Mouse (Mus musculus): ENCODE measurements at regions not wholly inside any gene's neighbourhood (a gene's known extent, or its start where the extent isn't known, plus 50 kb on each side); places are given as distances from the start of the nearest gene placed in this dataset.

DNA sequence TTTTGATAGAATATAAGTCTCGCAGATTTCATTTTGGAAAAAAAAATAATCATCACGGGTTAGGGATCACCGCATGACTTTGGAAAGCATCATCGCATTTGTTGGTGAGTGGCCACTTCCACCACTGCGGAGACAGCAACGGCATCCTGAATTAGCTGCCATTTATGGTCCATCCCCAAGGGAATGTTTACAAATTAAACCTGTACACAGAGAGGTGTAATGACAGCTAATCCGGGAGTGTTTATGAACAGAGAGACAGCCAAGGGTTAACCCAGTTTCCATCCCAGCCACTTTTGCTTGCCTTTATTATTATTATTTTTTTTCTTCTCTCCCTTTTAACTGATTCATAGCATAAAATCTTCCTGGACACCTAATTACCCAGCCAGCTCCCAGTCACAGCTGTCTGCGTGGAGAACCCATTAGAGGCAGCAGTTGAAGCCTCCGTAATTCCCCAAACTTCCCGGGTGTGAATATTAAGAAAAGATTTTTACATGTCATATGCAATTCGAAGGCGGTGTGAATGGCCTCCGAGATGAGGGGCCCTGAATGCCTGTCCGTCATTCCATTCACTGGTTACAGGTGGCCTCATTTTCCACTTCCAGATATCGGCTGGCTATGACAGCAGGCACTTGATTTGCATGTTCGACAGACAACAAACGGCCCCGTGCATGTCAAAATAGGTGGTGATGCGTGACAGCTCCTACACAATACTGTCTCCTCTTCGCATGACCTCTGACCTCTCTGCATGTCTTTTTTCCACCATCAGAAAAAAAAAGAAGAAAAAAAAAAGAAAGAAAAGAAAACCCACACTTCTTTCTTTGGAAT is 323.7 kb upstream of the Adamts16 start:
- ATAC-seq (replicated peaks; ENCODE audit: low read depth, poor library complexity, severe bottlenecking): no peak

DNA sequence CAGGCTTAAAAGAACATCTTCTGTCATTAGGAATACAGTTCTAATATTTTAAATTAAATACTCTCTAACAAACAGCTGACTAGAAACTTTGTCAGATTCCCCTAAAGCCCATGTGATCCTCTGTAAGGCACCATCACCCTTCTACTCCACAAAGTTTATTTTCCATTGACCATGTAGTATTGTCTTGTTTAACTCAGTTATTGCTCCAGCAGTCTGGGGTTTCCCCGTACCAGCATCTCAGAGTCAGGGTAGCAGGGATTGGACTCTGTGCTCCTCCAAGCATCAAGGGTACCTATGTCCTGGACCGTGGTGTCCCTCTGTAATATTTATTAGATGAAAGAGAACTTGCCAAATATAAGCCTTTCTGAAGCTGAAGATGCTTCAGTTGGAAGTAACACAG is 322.4 kb upstream of the Adamts16 start:
- ATAC-seq (replicated peaks; ENCODE audit: low read depth, poor library complexity, severe bottlenecking): no peak

DNA sequence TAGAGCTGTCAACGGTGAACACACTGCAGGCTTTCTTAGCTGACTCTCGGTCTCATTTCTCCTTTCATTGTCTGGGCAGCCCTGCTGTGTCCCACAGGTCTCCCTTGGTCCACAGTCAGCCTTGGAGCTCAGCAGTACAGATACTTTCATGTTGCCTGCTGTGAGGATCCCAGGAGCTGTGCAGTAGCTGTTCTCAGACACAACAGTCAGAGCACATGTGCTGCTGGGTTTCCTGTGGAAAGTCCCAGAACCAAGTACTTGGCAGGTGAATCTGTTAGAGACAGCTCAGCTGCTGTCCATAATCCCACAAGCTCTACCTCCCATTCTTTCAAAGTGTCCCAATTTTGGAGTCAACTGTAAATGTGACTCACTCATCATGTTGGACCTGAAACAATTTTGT is 321.3 kb upstream of the Adamts16 start:
- no peak for ATAC-seq (replicated peaks; ENCODE audit: low read depth, poor library complexity, severe bottlenecking)

GRCm38 (mm10) chr13:71158300-71158860 is 316.8 kb upstream of the Adamts16 start:
- no peak for ATAC-seq (replicated peaks; ENCODE audit: low read depth, poor library complexity, severe bottlenecking)

DNA sequence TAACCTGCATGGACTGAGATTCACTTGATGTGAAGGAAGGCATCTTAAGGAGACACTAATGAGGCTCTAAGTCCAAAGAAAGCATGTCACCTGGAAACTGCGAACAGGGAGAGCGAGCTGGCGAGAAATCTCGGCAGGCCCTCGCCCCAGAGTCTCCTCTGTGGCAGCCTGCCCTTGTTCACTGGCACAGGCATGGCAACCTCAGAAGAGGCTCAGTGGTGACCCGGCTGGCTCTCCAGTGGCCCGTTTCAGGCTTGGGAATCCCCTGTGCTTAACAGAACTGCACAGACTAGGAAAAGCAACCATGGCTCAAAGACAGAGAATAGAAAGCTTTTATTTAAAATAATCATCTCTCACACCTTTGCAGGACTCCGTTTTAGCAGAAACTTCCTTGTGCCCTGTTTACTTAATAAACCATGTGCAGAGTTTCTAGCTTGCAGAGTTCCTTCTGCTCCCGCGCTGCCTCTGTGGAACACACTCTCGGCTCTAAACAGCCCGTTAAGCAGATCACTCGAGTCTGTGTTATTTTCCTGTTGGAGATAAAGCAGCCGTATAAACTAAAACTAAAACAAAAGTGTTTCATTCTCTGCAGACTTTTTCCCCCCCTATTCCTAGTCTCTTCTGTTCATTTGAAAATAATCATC is 316.2 kb upstream of the Adamts16 start:
- ATAC-seq (replicated peaks; ENCODE audit: low read depth, poor library complexity, severe bottlenecking): no peak

DNA sequence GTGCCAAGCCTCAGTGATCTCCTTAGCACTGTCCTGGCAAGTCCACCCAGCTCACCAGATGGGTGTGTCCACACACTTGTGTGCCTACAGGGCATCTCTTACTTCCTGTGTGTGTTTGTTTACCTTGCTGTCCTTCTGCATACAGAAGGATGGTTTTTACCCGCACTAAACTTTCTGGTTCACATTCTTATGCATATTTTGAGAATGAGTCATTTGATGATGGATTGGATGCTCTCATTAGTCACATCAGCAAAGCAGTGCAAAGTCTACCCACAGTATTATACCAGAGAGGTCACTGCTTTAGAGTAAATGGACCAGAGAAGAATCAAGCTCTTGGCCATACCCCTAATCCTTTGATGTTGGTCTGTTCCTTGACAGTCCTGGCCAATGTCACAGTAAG is 308.5 kb upstream of the Adamts16 start:
- no peak for ATAC-seq (replicated peaks; ENCODE audit: low read depth, poor library complexity, severe bottlenecking)

- no peak for ATAC-seq (replicated peaks; ENCODE audit: low read depth, poor library complexity, severe bottlenecking)
These were observed 307.7 kb upstream of the Adamts16 start for GRCm38 (mm10) chr13:71149303-71149696.

DNA sequence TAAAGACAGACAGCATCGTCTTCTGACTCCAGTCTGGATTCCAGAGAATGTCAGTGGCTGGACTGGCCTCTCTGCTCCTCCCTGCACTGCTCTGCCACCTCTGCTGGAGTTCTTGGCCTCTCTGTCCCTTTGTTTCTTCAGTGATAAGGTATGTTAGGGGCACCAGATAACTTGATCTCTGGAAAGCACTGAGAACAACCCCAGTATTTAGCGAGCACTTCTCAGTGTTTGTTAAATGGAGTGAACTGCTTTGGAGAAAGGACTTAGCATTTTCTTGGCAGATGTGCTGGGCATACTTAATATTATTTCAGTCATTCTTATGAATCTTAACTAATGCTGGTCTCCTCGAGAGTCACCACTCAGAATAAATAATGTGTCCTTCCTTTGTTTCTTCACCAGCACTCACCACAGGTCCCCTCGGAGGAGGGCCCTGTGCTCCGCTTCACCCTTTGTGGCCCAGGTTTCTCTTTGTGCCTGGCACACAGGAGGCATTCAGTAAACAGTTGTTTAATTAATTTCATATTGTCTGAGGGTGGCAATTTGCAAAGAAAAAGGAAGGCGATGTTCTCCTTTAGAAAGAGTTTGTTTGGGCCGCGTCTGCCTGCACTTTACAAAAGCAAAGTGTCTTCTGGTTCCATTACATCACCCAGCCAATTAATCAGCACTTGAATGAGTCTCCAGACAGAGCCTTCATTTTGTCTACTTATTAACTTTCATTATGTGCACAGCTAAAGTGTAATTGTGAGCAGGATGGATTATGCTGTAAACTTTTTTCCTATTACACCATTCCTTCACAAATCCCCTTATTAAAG is 307.1 kb upstream of the Adamts16 start:
- no peak for ATAC-seq (replicated peaks; ENCODE audit: low read depth, poor library complexity, severe bottlenecking)

GRCm38 (mm10) chr13:71146859-71147443 is 305.3 kb upstream of the Adamts16 start:
- no peak for ATAC-seq (replicated peaks; ENCODE audit: low read depth, poor library complexity, severe bottlenecking)

DNA sequence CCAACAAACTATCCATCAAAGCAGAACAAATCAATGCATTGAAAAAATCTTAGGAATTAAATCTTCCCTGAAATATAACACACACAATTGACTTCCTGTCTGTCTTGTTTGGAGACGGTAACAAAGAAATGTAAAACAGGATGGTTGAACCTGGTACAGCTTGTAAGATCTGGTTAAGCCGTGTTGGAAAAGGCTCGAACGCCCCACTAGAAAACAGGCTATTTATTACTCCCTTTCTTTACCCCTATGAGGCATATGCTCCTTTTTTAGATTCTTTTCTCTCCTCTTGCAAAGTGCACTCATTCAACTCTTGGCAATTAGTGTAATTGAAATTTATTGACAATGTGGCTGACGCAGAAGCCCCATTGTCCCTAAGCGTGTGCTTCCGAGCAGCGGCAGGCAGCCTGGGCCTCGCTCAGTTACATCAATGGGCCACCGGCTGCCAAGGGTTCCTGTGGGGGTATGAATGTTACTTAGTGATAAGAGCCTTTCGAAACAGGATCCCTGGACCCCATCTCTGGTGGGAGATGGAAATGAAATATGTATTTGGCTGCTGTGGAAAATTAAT is 297.2 kb upstream of the Adamts16 start:
- ATAC-seq (replicated peaks; ENCODE audit: low read depth, poor library complexity, severe bottlenecking): no peak

DNA sequence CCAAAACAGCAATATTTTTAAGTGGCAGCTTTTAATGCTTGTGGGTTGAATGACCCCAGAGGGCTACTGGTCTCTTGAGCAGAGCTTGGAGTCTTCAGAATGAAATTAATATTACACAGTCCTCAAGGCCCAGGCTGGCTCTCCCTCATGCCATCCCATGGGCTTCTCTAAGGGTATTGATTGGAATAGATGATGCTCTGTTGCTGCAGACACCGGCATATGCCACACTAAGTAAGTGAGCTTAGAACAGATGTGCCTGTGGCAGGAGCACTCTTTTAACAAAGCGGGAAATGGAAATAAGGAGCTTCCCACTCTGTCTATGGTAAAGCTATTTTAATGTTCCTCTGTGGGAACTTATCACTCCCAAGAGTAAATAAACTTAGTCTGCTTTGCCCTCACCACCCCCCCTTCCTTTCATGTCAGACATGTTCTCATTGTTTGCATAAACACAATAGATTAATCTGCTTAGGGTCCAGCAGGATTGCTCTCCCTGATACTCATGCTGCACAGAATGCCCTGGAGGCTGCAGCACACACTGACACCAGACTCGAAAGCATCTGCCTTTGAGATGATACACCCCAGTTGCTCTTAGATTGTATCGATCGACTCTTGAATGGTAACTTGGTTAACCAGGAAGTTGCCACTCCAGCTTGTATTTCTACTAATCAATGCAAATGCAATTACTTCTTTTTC is 294.5 kb upstream of the Adamts16 start:
- ATAC-seq (replicated peaks; ENCODE audit: low read depth, poor library complexity, severe bottlenecking): no peak

DNA sequence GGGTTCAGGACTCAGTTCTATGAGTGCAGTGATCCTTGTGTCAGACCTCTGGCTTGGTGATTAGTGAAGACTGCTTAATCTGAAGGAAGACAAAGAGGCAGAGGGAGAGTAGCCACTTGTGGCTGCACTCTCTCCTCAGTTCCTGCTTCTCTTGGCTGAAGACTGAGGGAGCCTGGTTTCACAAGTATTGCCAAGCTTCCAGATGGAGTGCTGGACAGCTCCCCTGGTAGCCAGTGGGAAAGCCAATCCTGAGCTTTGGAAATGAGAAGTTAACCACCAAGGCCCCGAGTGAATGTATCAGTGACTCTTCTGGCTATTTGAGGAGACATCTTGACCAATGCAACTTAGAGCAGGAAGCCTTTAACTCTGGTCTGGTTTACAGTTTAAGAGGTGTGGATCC is 279.9 kb upstream of the Adamts16 start:
- no peak for ATAC-seq (replicated peaks; ENCODE audit: low read depth, poor library complexity, severe bottlenecking)

GRCm38 (mm10) chr13:71108175-71108574 is 266.6 kb upstream of the Adamts16 start:
- ATAC-seq (replicated peaks; ENCODE audit: low read depth, poor library complexity, severe bottlenecking): no peak

GRCm38 (mm10) chr13:71105229-71105838 is 263.7 kb upstream of the Adamts16 start:
- ATAC-seq (replicated peaks; ENCODE audit: low read depth, poor library complexity, severe bottlenecking): peak; percentile 87

DNA sequence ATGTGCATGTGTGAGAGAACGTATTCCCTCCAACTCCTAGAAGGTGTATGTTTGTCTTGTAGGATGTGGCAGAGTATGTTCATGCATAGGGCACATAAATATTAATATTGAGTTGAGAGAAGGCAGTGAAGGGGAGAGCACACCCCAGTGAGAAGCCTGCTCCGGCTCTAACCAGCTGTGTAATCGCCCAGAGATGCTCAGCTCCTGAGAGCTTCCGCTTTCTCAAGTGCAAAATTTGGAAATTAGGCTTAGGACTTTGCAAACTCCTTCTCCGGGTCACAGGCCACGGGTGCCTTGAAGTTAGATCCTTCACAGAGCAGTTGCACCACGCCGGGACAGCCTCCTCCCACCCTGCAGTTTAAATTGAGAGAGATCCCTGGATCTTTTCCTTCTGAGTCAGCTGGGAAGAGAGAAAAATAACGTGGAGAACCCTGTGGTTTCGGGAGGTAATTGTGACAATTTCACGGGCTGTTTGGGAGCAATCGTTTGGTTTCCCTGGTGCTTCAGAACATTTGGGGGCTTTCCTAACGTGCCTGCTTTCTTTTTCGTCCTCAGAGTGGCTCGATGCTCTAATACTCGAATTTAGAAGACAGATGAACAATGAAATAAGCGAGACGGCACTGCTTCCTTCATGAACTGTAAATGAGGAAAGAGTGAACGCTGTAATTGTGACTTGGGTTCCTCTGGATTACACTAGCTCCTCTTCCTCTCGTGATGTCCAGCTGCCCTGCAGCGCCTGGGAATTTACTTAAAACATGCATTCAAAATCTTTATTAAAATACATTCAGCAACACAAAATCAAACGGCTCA is 263.0 kb upstream of the Adamts16 start:
- ATAC-seq (replicated peaks; ENCODE audit: low read depth, poor library complexity, severe bottlenecking): no peak

GRCm38 (mm10) chr13:71084301-71084700 is 242.7 kb upstream of the Adamts16 start:
- no peak for ATAC-seq (replicated peaks; ENCODE audit: low read depth, poor library complexity, severe bottlenecking)

GRCm38 (mm10) chr13:71075916-71076315 is 234.3 kb upstream of the Adamts16 start:
- no peak for ATAC-seq (replicated peaks; ENCODE audit: low read depth, poor library complexity, severe bottlenecking)

DNA sequence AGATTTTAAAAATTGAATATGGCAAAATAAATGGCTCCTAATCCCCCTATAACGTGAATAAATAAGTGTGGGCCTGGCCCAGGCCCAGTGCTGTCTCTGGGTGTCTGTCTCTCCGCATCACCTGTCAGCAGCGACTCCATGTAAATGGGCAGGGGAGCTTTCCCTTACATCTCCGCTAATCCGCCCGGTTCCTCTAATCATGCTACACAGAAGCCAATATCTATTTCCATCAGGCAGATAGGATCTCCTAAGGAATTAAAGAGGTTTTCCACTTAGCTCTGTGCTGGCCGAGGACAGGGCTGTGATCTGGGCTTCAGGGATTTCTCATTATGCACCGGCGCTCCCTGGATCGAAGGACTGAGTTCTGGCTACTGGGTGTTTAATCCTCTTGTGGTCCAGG is 232.4 kb upstream of the Adamts16 start:
- no peak for ATAC-seq (replicated peaks; ENCODE audit: low read depth, poor library complexity, severe bottlenecking)

Data from common myeloid progenitor, adult 5-6 weeks (primary cell).